Mouse (Mus musculus) testis, adult 2 months (tissue): ENCODE measurements around the gene Rgs16. TPM values are rescaled to one million over a fixed set of nuclear protein-coding genes. Genes with fewer than 3 reads are reported as not detected.

ENCODE experiments used
- H3K27ac ChIP-seq: fragments of 200-500 bp; 2 replicates; pipeline ENCODE4 v1.5.1; 2012; ENCODE audit warnings: low read depth, low read length; ENCODE audit not compliant: control insufficient read depth, insufficient read depth
- H3K27me3 ChIP-seq: fragments of 200-500 bp; 2 replicates; pipeline ENCODE4 v1.6.1; 2012; ENCODE audit warnings: mild to moderate bottlenecking, low read length, moderate library complexity; ENCODE audit not compliant: control insufficient read depth, insufficient read depth
- H3K36me3 ChIP-seq: fragments of 200-500 bp; 2 replicates; pipeline ENCODE4 v1.6.1; 2012; ENCODE audit warnings: mild to moderate bottlenecking, low read length; ENCODE audit not compliant: control insufficient read depth, insufficient read depth
- H3K4me1 ChIP-seq: fragments of 200-500 bp; 2 replicates; pipeline ENCODE4 v1.6.1; 2012; ENCODE audit warnings: low read length; ENCODE audit not compliant: control insufficient read depth, insufficient read depth
- H3K4me3 ChIP-seq: fragments of 200-500 bp; 2 replicates; pipeline ENCODE4 v1.5.1; 2012; ENCODE audit warnings: low read depth, mild to moderate bottlenecking, low read length, moderate library complexity, mixed read lengths; ENCODE audit not compliant: control insufficient read depth
- CTCF ChIP-seq: fragments of 200-500 bp; IDR thresholded peaks from 2 replicates; pipeline ENCODE4 v1.5.1; 2012; ENCODE audit warnings: low read depth, mild to moderate bottlenecking, inconsistent platforms, low read length, moderate library complexity; ENCODE audit not compliant: control insufficient read depth, insufficient read depth, insufficient replicate concordance
- POLR2A ChIP-seq: fragments of 200-500 bp; IDR thresholded peaks from 2 replicates; pipeline ENCODE4 v1.6.1; 2012; ENCODE audit warnings: low read depth, mild to moderate bottlenecking, inconsistent platforms, low read length, moderate library complexity; ENCODE audit not compliant: control insufficient read depth
- polyA plus RNA-seq: library from polyadenylated mRNA; depleted of rRNA; stranded (reverse); fragments of >200 nt; gene quantifications from 2 replicates; pipeline ENCODE4 v1.2.3, GENCODE M21; 2012

Gene Rgs16
- polyA plus RNA-seq, 1 experiment: 0.89 TPM

- no peak for TF ChIP-seq POLR2A
- no peaks in the 10 kb centered on the region for H3K27me3 ChIP-seq
- H3K36me3 ChIP-seq: no peaks in the 10 kb centered on the region
- peaks cover 5% of the 10 kb centered on the region for H3K4me1 ChIP-seq
- H3K4me3 ChIP-seq: no peak overlapping the region
- H3K27ac ChIP-seq: no peak overlapping the region
These were observed 30.0 kb downstream of the Rgs16 start for GRCm38 (mm10) chr1:153769998-153770775.

- Histone ChIP-seq H3K4me3 (no peak overlapping the region), H3K27me3 (no peaks in the 10 kb centered on the region), H3K27ac (no peak overlapping the region), H3K36me3 (no peaks in the 10 kb centered on the region), H3K4me1 (peaks cover 4% of the 10 kb centered on the region)
- no peak for TF ChIP-seq CTCF
- TF ChIP-seq POLR2A: no peak
These were observed 30.6 kb downstream of the Rgs16 start for GRCm38 (mm10) chr1:153770776-153771167.

GRCm38 (mm10) chr1:153775174-153775573, 35.0 kb downstream of the Rgs16 start:
- H3K27ac ChIP-seq: no peak overlapping the region
- H3K4me3 ChIP-seq: no peak overlapping the region
- peaks cover 8% of the 10 kb centered on the region for H3K4me1 ChIP-seq
- H3K36me3 ChIP-seq: no peaks in the 10 kb centered on the region
- H3K27me3 ChIP-seq: no peaks in the 10 kb centered on the region
- TF ChIP-seq POLR2A (no peak), CTCF (no peak)

- H3K27ac ChIP-seq: no peak overlapping the region
- H3K4me1 ChIP-seq: peaks cover 8% of the 10 kb centered on the region
- H3K4me3 ChIP-seq: no peak overlapping the region
- H3K36me3 ChIP-seq: no peaks in the 10 kb centered on the region
- no peaks in the 10 kb centered on the region for H3K27me3 ChIP-seq
- TF ChIP-seq CTCF: no peak
- no peak for TF ChIP-seq POLR2A
These were observed 36.1 kb downstream of the Rgs16 start for GRCm38 (mm10) chr1:153776257-153776656.

GRCm38 (mm10) chr1:153778205-153778604, 38.1 kb downstream of the Rgs16 start:
- TF ChIP-seq CTCF (no peak), POLR2A (no peak)
- Histone ChIP-seq H3K4me3 (no peak overlapping the region; the same call in 1 of the 2 replicates), H3K4me1 (peaks cover 8% of the 10 kb centered on the region), H3K36me3 (no peaks in the 10 kb centered on the region), H3K27ac (no peak overlapping the region), H3K27me3 (no peaks in the 10 kb centered on the region)

- no peak overlapping the region for H3K27ac ChIP-seq
- H3K27me3 ChIP-seq: no peaks in the 10 kb centered on the region
- no peak overlapping the region for H3K4me3 ChIP-seq
- peaks cover 3% of the 10 kb centered on the region for H3K4me1 ChIP-seq
- no peaks in the 10 kb centered on the region for H3K36me3 ChIP-seq
- TF ChIP-seq POLR2A (no peak), CTCF (no peak)
These were observed 43.2 kb downstream of the Rgs16 start for GRCm38 (mm10) chr1:153783339-153783738.

GRCm38 (mm10) chr1:153785608-153786007, 45.5 kb downstream of the Rgs16 start:
- H3K36me3 ChIP-seq: no peaks in the 10 kb centered on the region
- no peak for TF ChIP-seq POLR2A
- TF ChIP-seq CTCF: no peak
- no peaks in the 10 kb centered on the region for H3K4me1 ChIP-seq

More at GRCm38 (mm10) chr1:153785608-153786007, 45.5 kb downstream of the Rgs16 start:
- no peak overlapping the region for H3K4me3 ChIP-seq
- no peak overlapping the region for H3K27ac ChIP-seq
- no peaks in the 10 kb centered on the region for H3K27me3 ChIP-seq
